Mouse (Mus musculus) spleen, adult 12 weeks (tissue): ENCODE measurements around the gene Ncs1.

Experiments
- DNase-seq: peaks from one replicate; pipeline ENCODE4 v3.0.0; 2022; ENCODE audit warnings: low spot score

The Ncs1 gene

GRCm38 (mm10) chr2:31244216-31244615, 1.4 kb upstream of the Ncs1 start:
- DNase-seq = no peak

DNA sequence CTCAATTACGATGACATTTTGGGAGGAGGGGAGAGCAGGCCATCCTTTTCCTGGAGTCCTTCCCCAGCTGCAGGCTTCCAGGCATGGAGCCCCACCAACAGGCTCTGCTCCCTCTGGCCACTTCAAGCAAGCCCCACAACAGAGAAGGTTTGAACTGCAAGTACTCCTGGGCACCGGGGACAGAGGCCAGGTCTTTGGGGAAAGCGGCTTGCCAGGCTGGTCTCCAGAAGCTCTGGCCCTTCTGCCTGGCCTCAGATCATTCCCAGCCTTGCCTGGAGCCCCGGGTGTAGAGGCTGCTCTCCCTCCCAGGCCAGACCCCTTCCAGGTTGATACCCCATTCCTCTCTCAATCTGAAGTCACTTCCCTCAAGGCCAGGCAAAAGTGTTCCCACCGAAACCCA, 572 bp upstream of the Ncs1 start:
- no peak for DNase-seq

- no peak for DNase-seq
Measured at GRCm38 (mm10) chr2:31246251-31246971, 788 bp downstream of the Ncs1 start.

- no peak for DNase-seq
Measured at GRCm38 (mm10) chr2:31248856-31249255, 3.2 kb downstream of the Ncs1 start.

GRCm38 (mm10) chr2:31252167-31252566, 6.5 kb downstream of the Ncs1 start:
- no peak for DNase-seq

DNA sequence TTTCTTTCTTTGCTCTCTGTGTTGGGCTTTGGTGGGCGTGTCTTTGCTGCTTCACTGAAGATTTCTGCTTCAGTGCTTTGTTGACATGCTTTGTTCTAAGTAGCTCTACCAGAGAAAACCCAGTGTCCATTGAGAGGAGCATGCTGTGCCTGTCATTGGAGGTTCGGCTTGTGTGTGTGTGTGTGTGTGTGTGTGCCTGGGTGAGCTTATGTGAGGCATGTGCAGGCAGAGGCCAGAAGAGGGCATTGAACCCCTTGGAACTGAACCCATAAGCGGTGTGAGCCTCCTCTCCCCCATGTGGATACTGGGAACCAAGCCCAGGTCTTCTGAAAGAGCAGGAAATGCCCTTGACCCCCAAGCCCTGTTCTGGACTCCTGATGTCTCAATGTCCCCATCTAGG, 7.8 kb downstream of the Ncs1 start:
- DNase-seq = no peak

- DNase-seq = no peak
Measured at GRCm38 (mm10) chr2:31254806-31255205, 9.2 kb downstream of the Ncs1 start.

- peak; percentile 77 for DNase-seq
Measured at GRCm38 (mm10) chr2:31255952-31256938, 10.6 kb downstream of the Ncs1 start.

- DNase-seq = no peak
Measured at GRCm38 (mm10) chr2:31257096-31257495, 11.5 kb downstream of the Ncs1 start.

DNA sequence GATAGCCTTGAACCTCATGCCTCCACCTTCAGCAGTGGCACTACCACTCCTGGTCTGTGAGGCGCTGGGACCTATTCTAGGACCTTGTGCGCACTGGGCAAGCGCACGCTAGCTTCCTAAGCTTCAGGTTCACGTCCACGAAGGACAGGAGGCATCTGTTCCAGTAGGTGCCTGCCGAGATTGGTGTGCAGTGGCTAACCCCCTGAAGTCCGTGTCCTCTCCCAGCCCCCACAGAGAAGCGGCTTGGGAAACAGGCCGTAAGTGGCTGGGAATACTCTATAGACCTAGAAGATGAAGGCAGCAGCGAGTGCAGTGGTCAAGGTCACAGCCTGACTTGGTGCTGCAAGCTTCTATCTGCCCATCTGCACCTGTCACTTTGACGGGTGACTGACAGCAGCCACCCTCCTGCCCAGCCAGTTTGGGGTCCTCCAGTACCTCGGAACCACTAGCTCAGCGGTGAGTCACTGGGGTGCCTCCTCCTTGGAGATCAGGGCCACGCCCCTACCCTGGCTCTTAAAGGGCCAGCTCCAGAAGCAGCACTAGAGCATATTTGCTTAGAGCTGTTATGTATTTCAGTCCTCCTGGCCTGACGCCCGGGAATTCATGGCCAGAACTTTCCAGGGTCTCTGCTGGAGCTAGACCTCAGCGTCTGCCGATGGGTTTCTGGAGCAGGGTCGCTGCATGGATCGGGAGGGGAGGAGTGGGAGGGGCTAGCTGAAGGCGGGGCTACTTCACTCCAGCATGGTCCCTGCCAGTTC, 13.2 kb downstream of the Ncs1 start:
- peak; percentile 32 for DNase-seq

DNA sequence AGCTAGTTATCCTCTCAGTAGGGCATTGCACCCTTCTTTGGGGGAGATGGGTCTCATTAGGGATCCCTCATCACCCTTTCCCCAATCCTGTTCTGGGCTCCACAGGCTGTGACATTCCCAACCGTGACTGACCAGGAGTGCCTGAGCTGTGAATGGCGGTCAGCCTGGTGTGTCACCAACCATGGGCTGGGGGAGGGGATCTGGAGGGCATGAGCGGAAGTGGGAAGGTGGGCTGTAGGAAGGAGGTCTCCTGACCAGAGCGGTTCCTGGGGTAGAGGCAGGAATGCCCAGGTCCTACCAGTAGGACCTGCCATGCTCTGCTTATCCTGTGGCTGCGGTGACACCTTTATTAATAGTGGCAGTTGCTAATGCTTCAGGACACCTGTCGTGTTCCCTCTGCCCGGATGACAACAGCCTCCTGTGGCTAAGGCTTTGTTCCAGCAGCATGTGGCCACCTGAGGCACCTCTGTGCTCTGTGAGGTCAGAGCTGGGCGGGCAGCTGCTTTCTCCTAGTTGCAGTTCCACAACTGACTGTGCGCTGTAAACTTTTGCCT, 13.8 kb downstream of the Ncs1 start:
- no peak for DNase-seq

DNA sequence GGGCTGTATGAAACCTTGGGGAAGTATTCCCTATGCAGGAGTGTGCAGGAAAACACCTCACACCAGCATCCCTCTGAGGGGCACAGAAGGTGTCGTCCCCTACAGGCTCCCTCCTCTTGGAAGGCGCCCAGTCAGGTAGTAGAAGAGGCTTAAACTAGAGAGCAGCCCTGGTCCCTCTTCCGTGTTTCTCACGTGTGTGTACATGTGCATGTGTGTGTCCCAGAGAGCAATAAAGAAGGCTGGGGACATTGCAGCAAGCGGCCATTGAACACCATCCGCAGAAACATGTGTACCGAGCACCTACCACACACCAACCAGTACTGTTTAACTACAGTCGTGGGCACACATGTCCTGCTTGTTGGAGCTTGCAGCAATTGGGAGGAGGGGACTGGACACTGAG, 14.9 kb downstream of the Ncs1 start:
- no peak for DNase-seq

GRCm38 (mm10) chr2:31263039-31263461, 17.4 kb downstream of the Ncs1 start:
- no peak for DNase-seq

DNA sequence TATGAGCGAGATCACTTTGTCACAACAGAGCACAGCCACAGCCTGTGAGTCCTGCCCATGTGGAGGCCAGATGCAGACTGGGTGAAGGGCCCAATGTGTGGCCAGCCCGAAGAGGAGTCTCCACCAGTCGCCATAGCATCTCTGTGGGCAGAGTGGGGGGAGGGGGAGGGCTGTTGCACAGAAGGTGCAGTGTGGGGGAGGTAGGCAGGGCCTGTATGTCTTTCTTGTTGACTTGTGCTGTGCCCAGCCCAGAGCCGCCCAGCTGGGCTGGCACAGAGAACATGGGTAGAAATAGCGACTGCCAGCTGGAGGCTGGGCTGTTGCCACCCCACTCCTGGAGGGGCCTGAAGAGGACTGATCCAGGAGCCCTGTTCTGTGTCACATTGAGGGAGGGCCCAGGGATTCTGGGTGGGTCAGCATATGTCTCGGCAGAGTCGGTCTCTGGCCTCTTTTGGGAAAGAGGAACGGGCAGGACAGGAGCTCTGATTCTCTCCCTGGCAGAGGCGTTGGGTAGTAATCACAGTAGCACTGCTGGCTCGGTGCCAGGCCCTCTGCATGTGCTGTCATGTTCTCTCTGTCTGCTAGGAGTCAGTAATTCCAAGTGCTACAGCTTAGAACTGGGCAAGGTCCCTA, 18.2 kb downstream of the Ncs1 start:
- DNase-seq = no peak

DNA sequence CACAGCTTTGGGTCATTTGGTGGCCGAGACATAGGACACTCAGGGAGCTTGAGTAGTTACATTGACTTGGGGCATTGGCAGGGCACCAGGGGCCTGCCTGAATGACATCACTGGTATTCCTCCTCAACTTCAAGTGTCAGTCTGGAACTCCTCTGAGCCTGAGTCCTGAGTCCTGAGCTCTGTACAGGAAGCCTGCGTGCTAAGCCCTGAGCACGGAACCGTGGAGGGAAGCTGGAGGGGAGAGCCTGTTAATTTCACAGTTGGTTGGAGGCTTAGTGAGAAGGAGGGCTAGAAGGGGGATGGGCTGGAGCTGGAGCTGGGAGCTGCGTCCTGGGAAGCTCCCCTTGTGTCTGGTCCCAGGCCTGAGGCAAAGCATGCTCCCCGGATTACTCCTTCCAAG, 21.8 kb downstream of the Ncs1 start:
- DNase-seq = no peak

DNA sequence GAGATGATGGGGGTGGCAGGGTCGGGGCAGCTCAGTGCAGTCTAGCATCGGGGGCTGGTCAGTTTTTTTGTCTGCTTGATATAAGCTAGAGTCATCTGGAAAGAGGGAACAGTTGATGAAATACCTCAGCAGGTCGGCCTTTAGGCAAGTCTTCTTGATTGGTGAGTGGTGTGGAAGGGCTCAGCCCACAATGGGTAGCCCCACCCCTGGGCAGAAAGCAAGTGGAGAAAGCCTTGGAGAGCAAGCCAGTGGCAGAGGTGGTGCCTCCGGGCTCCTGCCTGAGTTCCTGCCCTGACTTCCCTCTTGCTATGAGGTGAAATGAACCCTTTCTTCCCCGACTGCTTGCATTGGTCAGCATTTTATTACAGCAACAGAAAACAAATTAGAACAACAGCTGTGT, 23.0 kb downstream of the Ncs1 start:
- DNase-seq = no peak

- DNase-seq = no peak
Measured at GRCm38 (mm10) chr2:31269188-31269587, 23.6 kb downstream of the Ncs1 start.

- DNase-seq = no peak
Measured at GRCm38 (mm10) chr2:31269847-31270246, 24.2 kb downstream of the Ncs1 start.

- DNase-seq = no peak
Measured at GRCm38 (mm10) chr2:31270470-31270869, 24.8 kb downstream of the Ncs1 start.

DNA sequence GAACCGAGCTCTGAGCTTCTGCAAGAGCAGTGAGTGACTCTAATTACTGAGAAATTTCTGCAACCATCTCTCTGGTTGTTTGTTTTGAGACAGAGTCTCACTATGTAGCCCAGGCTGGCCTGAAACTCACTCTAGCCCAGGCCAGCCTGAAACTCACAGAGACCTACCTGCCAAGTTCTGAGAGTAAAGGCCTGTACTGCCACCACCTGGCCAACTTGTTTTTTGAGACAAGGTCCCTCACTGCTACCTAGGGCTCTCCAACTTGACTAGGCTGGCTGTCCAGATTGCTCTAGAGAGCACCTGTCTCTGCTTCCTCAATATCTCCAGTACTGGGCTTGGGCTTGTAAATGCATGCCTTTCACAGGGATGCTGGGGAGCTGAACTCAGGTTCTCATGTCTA, 25.4 kb downstream of the Ncs1 start:
- DNase-seq = no peak

DNA sequence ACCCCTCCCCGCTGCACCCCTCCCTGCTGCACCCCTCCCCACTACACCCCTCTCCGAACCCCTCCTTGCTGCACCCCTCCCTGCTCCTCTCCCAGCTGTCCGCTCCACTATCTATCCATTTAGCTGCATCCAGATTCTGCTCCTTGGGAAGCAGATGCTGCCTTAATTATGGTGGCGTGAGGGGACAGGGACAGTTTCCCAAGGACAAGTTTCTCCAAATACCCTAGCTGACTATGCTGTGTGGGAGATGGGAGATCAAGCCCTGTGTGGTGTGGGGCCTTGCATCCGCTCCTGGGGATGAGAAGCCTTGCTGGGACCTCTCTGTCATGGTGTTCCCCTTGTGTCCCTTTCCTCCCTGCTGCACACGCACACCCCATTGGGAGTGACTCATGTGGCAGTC, 29.4 kb downstream of the Ncs1 start:
- no peak for DNase-seq

DNA sequence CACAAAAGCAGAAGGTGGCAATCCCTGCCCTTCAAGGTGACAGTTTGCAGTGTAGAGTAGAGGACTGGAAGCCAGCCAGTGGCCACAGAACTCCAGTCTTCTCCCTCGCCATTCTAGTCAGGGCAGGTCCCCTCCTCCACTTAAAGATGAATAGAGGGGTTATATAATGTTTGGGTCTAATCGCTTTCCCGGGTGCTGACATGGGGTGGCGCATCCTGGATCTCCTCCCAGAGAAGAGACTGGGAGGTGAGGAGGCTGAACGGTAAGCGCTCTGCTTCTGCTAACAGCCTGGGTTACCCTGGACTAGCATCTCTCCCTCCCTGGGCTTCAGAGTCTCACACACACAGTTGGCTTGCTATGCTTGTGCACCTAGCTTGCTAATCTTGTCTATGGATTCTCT, 32.2 kb downstream of the Ncs1 start:
- no peak for DNase-seq
